Mouse (Mus musculus) intestine, postnatal 0 days (tissue): ENCODE results near the gene Gdpd5. TPM values are rescaled to one million over a fixed set of nuclear protein-coding genes. Genes with fewer than 3 reads are reported as not detected.
A peak's percentile ranks its signal among the peaks of the same experiment; 100 is the strongest.

Experiments
- ATAC-seq: fragments of 200-750 bp; cut with Nextera tagmentation; 2 replicates; pipeline ENCODE4 v1.8.0; 2017; ENCODE audit warnings: mild to moderate bottlenecking, moderate TSS enrichment, moderate library complexity
- H3K27ac ChIP-seq: fragments of 300-500 bp; sonication (generic); 2 replicates; pipeline ENCODE4 v1.5.1; 2014; ENCODE audit warnings: mild to moderate bottlenecking, low read depth, low read length, moderate library complexity
- H3K27me3 ChIP-seq: fragments of 300-500 bp; sonication (generic); replicated peaks from 2 replicates; pipeline ENCODE4 v1.6.1; 2014; ENCODE audit warnings: low read length, mixed read lengths; ENCODE audit not compliant: control insufficient read depth, insufficient read depth
- H3K36me3 ChIP-seq: fragments of 300-500 bp; sonication (generic); 2 replicates; pipeline ENCODE4 v1.6.1; 2014; ENCODE audit warnings: mild to moderate bottlenecking, moderate library complexity; ENCODE audit not compliant: control insufficient read depth, insufficient read depth
- H3K4me1 ChIP-seq: fragments of 300-500 bp; sonication (generic); replicated peaks from 2 replicates; pipeline ENCODE4 v1.6.1; 2014; ENCODE audit warnings: antibody characterized with exemption, low read length, mixed read lengths; ENCODE audit not compliant: control insufficient read depth, insufficient read depth
- H3K4me2 ChIP-seq: fragments of 300-500 bp; sonication (generic); replicated peaks from 2 replicates; pipeline ENCODE4 v1.6.1; 2014; ENCODE audit warnings: low read depth, mild to moderate bottlenecking, moderate library complexity
- H3K4me3 ChIP-seq: fragments of 300-500 bp; sonication (generic); 2 replicates; pipeline ENCODE4 v1.5.1; 2014; ENCODE audit warnings: low read depth, low read length
- H3K9ac ChIP-seq: fragments of 300-500 bp; sonication (generic); 2 replicates; pipeline ENCODE4 v1.6.1; 2014; ENCODE audit warnings: mild to moderate bottlenecking, low read depth, low read length
- H3K9me3 ChIP-seq: fragments of 300-500 bp; sonication (generic); 2 replicates; pipeline ENCODE4 v1.6.1; 2016; ENCODE audit warnings: mixed run types; ENCODE audit not compliant: control insufficient read depth
- CTCF ChIP-seq: sonication (generic); IDR thresholded peaks from 2 replicates; pipeline ENCODE4 v1.5.1; 2016; ENCODE audit warnings: low read depth, mild to moderate bottlenecking, control low read depth, antibody characterized with exemption, moderate library complexity
- WGBS: fragments of 180-500 bp; shearing (Covaris S2); extraction: QIAGEN DNeasy Blood & Tissue Kit; methylation state at CpG from one replicate; pipeline ENCODE4 v1.1.7; 2014; 5-methylcytosine and 5-hydroxymethylcytosine counted together
- polyA plus RNA-seq: library from polyadenylated mRNA; unstranded; fragments of >200 nt; fragmentation: Nextera tagmentation; extraction: Ambion mirVana; gene quantifications from 2 replicates; pipeline ENCODE4 v1.2.1, GENCODE M21; 2015

Gene Gdpd5
- polyA plus RNA-seq, 1 experiment from 2014 or later, result 15.7 TPM

DNA sequence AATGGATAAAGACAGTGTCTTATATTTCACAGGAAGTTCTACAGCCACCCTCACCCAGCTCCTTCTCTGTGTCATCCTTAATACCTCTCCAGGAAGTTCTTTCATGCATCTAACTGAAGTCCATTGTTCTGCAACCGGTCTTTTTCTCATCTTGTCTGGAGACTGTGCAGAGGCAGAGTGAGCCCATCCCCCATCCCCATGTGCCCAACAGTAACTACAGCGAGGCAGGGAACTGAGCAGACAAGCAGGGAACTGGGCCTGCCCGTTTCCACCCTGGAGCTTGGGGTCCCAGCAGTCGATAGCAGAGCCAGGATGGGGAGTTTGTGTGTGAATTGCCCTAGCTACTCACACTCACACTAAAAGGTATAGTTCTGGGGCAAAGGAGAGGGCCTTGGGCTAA is 9.3 kb downstream of the Gdpd5 start:
- Histone ChIP-seq H3K4me2 (no peak overlapping the region), H3K27ac (no peak overlapping the region), H3K4me3 (no peak overlapping the region), H3K4me1 (peaks cover 9% of the 10 kb centered on the region; the same call in 1 of the 2 replicates), H3K36me3 (peaks cover 16% of the 10 kb centered on the region), H3K27me3 (no peaks in the 10 kb centered on the region), H3K9ac (no peak overlapping the region), H3K9me3 (no peaks in the 10 kb centered on the region)
- no peak for TF ChIP-seq CTCF
- ATAC-seq, result no peak
- WGBS, result 67% methylated on average over 4 of the region's 4 CpGs

GRCm38 (mm10) chr7:99392696-99393095 is 11.5 kb downstream of the Gdpd5 start:
- Histone ChIP-seq H3K27ac (no peak overlapping the region), H3K36me3 (peaks cover 16% of the 10 kb centered on the region), H3K9me3 (no peaks in the 10 kb centered on the region), H3K9ac (no peak overlapping the region), H3K27me3 (no peaks in the 10 kb centered on the region), H3K4me3 (no peak overlapping the region), H3K4me2 (no peak overlapping the region), H3K4me1 (peaks cover 7% of the 10 kb centered on the region)
- no peak for ATAC-seq
- 58% methylated on average over 2 of the region's 2 CpGs for WGBS
- TF ChIP-seq CTCF, result no peak

- no peaks in the 10 kb centered on the region for H3K9me3 ChIP-seq
- TF ChIP-seq CTCF, result no peak
- H3K4me2 ChIP-seq, result no peak overlapping the region
- H3K27me3 ChIP-seq, result no peaks in the 10 kb centered on the region
- H3K4me3 ChIP-seq, result no peak overlapping the region
- H3K36me3 ChIP-seq, result peaks cover 13% of the 10 kb centered on the region
- no peak overlapping the region for H3K27ac ChIP-seq
- ATAC-seq, result no peak
- H3K4me1 ChIP-seq, result peaks cover 9% of the 10 kb centered on the region
- H3K9ac ChIP-seq, result no peak overlapping the region
- WGBS, result 72% methylated on average over 13 of the region's 13 CpGs
These were observed 12.6 kb downstream of the Gdpd5 start for GRCm38 (mm10) chr7:99393711-99394325.

DNA sequence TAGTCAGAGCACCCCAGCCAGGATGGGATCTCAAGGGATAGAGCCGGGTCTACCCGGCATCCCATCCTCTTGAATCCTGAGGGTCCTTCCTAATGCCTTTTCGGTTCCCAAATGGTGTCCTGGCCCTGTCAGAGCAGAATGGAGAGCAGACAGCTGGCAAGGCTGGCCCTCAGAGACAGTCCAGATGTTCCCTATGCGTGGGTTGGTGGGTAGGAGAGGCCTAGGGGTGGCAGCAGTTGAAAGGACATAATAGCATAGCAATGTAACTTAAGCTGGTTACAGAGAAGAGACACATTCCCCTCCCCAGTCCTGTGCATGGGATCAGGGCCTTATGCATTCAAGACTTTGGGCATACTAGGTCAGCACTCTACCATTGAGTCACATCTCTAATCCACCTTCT is 14.2 kb downstream of the Gdpd5 start:
- H3K36me3 ChIP-seq, result peaks cover 13% of the 10 kb centered on the region
- WGBS, result 82% methylated on average over 4 of the region's 4 CpGs
- H3K9me3 ChIP-seq, result no peaks in the 10 kb centered on the region
- peaks cover 9% of the 10 kb centered on the region for H3K4me1 ChIP-seq
- no peak overlapping the region for H3K4me2 ChIP-seq
- no peak overlapping the region for H3K27ac ChIP-seq
- no peak overlapping the region for H3K9ac ChIP-seq
- H3K4me3 ChIP-seq, result no peak overlapping the region
- no peak for TF ChIP-seq CTCF
- ATAC-seq, result no peak
- H3K27me3 ChIP-seq, result no peaks in the 10 kb centered on the region

- peak overlapping the region; percentile 28 for H3K27ac ChIP-seq
- no peak overlapping the region for H3K4me3 ChIP-seq
- no peaks in the 10 kb centered on the region for H3K9me3 ChIP-seq
- peaks cover 6% of the 10 kb centered on the region for H3K36me3 ChIP-seq
- no peak for ATAC-seq
- no peak for TF ChIP-seq CTCF
- WGBS, result 69% methylated on average over 11 of the region's 11 CpGs
- no peak overlapping the region for H3K9ac ChIP-seq
- H3K4me2 ChIP-seq, result no peak overlapping the region
- H3K27me3 ChIP-seq, result no peaks in the 10 kb centered on the region
- H3K4me1 ChIP-seq, result peaks cover 9% of the 10 kb centered on the region
These were observed 14.8 kb downstream of the Gdpd5 start for GRCm38 (mm10) chr7:99395908-99396616.

- H3K27ac ChIP-seq, result peak overlapping the region; percentile 75
- peak; percentile 71 for ATAC-seq
- no peak overlapping the region for H3K4me3 ChIP-seq
- peaks cover 2% of the 10 kb centered on the region for H3K36me3 ChIP-seq
- no peak for TF ChIP-seq CTCF
- H3K27me3 ChIP-seq, result no peaks in the 10 kb centered on the region
- H3K4me2 ChIP-seq, result peak overlapping the region; percentile 30
- no peaks in the 10 kb centered on the region for H3K9me3 ChIP-seq
- H3K9ac ChIP-seq, result no peak overlapping the region
- WGBS, result 47% methylated on average over 11 of the region's 11 CpGs
- H3K4me1 ChIP-seq, result peaks cover 9% of the 10 kb centered on the region
These were observed 15.9 kb downstream of the Gdpd5 start for GRCm38 (mm10) chr7:99396994-99397659.
